Mouse (Mus musculus): ENCODE results near the gene Mrnip. TPM values are rescaled to one million over a fixed set of nuclear protein-coding genes. Genes with fewer than 3 reads are reported as not detected.

The Mrnip gene
- 1 to 10 TPM; 4.1 to 6.3 TPM for total RNA-seq (2023)

GRCm38 (mm10) chr11:50174111-50174729 lies at the start of gene Mrnip:
Mrnip (plus strand) TSS chr11:50174444.

GRCm38 (mm10) chr11:50130811-50131766 lies 43.2 kb upstream of the Mrnip start, which contains the start of gene Tbc1d9b:
Tbc1d9b (plus strand) TSS chr11:50131396.

GRCm38 (mm10) chr11:50210505-50211151 lies 36.4 kb downstream of the Mrnip start, which contains the start of the genes Sqstm1 and Mgat4b:
Sqstm1 (minus strand) TSS chr11:50210827.
Mgat4b (plus strand) TSS chr11:50210890.

GRCm38 (mm10) chr11:50238324-50238723 lies 64.1 kb downstream of the Mrnip start, which contains the start of gene Ltc4s:
Ltc4s (minus strand) TSS chr11:50238616.

Other genes with a start within 250 kb of the Mrnip start
- gene Rnf130, start 149.1 kb upstream of the Mrnip start, total RNA-seq (2023), result 10 to 100 TPM; 95.7 to 98.5 TPM
- 10 to 100 TPM; 55.1 to 81.9 TPM for gene Tbc1d9b, start 43.0 kb upstream of the Mrnip start, total RNA-seq (2023)
- gene Sqstm1, start 36.4 kb downstream of the Mrnip start, total RNA-seq (2023), result 100 to 1,000 TPM; 406 to 500 TPM
- gene Mgat4b, start 36.4 kb downstream of the Mrnip start, total RNA-seq (2023), result 1 to 10 TPM; 5.6 to 9.7 TPM
- not detected for gene Ltc4s, start 64.2 kb downstream of the Mrnip start, total RNA-seq (2023)
- 10 to 100 TPM; 42.3 to 45.4 TPM for gene Maml1, start 117.9 kb downstream of the Mrnip start, total RNA-seq (2023)
- gene Canx, start 151.2 kb downstream of the Mrnip start, total RNA-seq (2023), result 100 to 1,000 TPM; 220 to 234 TPM
- gene Cby3, start 180.0 kb downstream of the Mrnip start, total RNA-seq (2023), result not detected
- gene Hnrnph1, start 202.5 kb downstream of the Mrnip start, total RNA-seq (2023), result 1,000 to 10,000 TPM; 1,113 to 1,181 TPM